Mouse (Mus musculus) hindbrain, embryonic 10.5 days (tissue): Measurements from ENCODE around the gene Manf. TPM values are rescaled to one million over a fixed set of nuclear protein-coding genes. Genes with fewer than 3 reads are reported as not detected.
A peak's percentile ranks its signal among the peaks of the same experiment; 100 is the strongest.

ENCODE experiments used
- DNase-seq: peaks from one replicate; pipeline ENCODE4 v3.0.0-alpha.2; 2017; ENCODE audit warnings: low spot score
- H3K27ac ChIP-seq: fragments of 300-500 bp; sonication (generic); 2 replicates; pipeline ENCODE4 v1.5.1; 2016; ENCODE audit warnings: mild to moderate bottlenecking, moderate library complexity
- H3K27me3 ChIP-seq: fragments of 300-500 bp; sonication (generic); 2 replicates; pipeline ENCODE4 v1.6.1; 2016; ENCODE audit warnings: mild to moderate bottlenecking; ENCODE audit not compliant: poor library complexity, insufficient read depth, severe bottlenecking
- H3K36me3 ChIP-seq: fragments of 300-500 bp; sonication (generic); 2 replicates; pipeline ENCODE4 v1.6.1; 2016; ENCODE audit warnings: mild to moderate bottlenecking, moderate library complexity
- H3K4me1 ChIP-seq: fragments of 300-500 bp; sonication (generic); replicated peaks from 2 replicates; pipeline ENCODE4 v1.6.1; 2016; ENCODE audit warnings: mild to moderate bottlenecking
- H3K4me3 ChIP-seq: fragments of 300-500 bp; sonication (generic); 2 replicates; pipeline ENCODE4 v1.5.1; 2016; ENCODE audit warnings: mild to moderate bottlenecking, moderate library complexity
- H3K9me3 ChIP-seq: fragments of 300-500 bp; sonication (generic); 2 replicates; pipeline ENCODE4 v1.6.1; 2016; ENCODE audit warnings: mild to moderate bottlenecking, moderate library complexity
- WGBS: fragments of 180-500 bp; shearing (Covaris S2); methylation state at CpG from one replicate; pipeline ENCODE4 v1.1.7; 2016; 5-methylcytosine and 5-hydroxymethylcytosine counted together
- polyA plus RNA-seq: library from polyadenylated mRNA; unstranded; fragments of >200 nt; fragmentation: Nextera tagmentation; extraction: Ambion mirVana; gene quantifications from 2 replicates; pipeline ENCODE4 v1.2.1, GENCODE M21; 2016

Gene Manf
- 253 and 276 TPM in 2 replicates for polyA plus RNA-seq

- WGBS, result under 1% methylated on average over 59 of the region's 59 CpGs
- H3K4me3 ChIP-seq, result peak within 1 kb of the TSS; percentile 97
- no peaks in the 10 kb centered on the region for H3K27me3 ChIP-seq
- DNase-seq, result peak; percentile 98
- peak within 1 kb of the TSS; percentile 97 for H3K27ac ChIP-seq
- no peaks in the 10 kb centered on the region for H3K9me3 ChIP-seq
- H3K4me1 ChIP-seq, result peaks cover 54% of the 10 kb centered on the region
- H3K36me3 ChIP-seq, result peaks cover 38% of the 10 kb centered on the region
These were observed at the start of gene Manf for GRCm38 (mm10) chr9:106891829-106892551. Gene Manf, minus strand, starts transcription at chr9:106891979.

- DNase-seq, result no peak
- Histone ChIP-seq H3K9me3 (no peaks in the 10 kb centered on the region), H3K36me3 (peaks cover 7% of the 10 kb centered on the region; the same call in 1 of the 2 replicates), H3K27ac (no peak overlapping the region), H3K27me3 (no peaks in the 10 kb centered on the region), H3K4me3 (no peak overlapping the region), H3K4me1 (no peaks in the 10 kb centered on the region)
- WGBS, result 97% methylated on average over 1 of the region's 1 CpGs
These were observed 43.2 kb upstream of the Manf start for GRCm38 (mm10) chr9:106934998-106935397.

- no peaks in the 10 kb centered on the region for H3K27me3 ChIP-seq
- no peak overlapping the region for H3K27ac ChIP-seq
- no peaks in the 10 kb centered on the region for H3K36me3 ChIP-seq
- no peaks in the 10 kb centered on the region for H3K9me3 ChIP-seq
- WGBS, result 90% methylated on average over 6 of the region's 6 CpGs
- DNase-seq, result no peak
- no peak overlapping the region for H3K4me3 ChIP-seq
- no peaks in the 10 kb centered on the region for H3K4me1 ChIP-seq
These were observed 23.1 kb upstream of the Manf start for GRCm38 (mm10) chr9:106914878-106915277.

GRCm38 (mm10) chr9:106913759-106914158, 22.0 kb upstream of the Manf start:
- Histone ChIP-seq H3K4me1 (no peaks in the 10 kb centered on the region), H3K9me3 (no peaks in the 10 kb centered on the region), H3K36me3 (no peaks in the 10 kb centered on the region), H3K4me3 (no peak overlapping the region), H3K27ac (no peak overlapping the region), H3K27me3 (no peaks in the 10 kb centered on the region)
- DNase-seq, result no peak
- 26% methylated on average over 1 of the region's 1 CpGs for WGBS

DNA sequence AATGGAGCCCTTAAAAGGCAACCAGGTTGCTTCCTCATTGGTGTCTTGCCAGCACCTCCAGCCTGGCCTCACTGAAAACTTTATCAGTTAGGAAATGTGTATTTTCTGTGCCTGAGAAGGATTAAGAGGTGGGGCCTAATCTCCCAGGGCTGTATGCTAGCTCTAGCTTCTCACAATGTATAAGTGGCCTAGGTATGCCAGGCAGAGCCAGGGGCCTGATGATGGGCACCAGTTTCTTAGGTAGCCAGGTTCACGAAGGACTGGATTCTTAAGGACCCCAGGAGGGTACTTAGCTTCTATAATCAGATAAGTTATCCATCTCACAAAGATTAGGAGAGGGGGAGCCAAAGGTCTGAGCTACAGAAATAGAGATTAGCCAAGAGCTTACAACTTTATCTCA, 19.8 kb upstream of the Manf start:
- 71% methylated on average over 1 of the region's 1 CpGs for WGBS
- Histone ChIP-seq H3K27ac (no peak overlapping the region), H3K36me3 (no peaks in the 10 kb centered on the region; the same call in 1 of the 2 replicates), H3K27me3 (no peaks in the 10 kb centered on the region), H3K9me3 (no peaks in the 10 kb centered on the region), H3K4me1 (no peaks in the 10 kb centered on the region), H3K4me3 (no peak overlapping the region)
- no peak for DNase-seq

DNA sequence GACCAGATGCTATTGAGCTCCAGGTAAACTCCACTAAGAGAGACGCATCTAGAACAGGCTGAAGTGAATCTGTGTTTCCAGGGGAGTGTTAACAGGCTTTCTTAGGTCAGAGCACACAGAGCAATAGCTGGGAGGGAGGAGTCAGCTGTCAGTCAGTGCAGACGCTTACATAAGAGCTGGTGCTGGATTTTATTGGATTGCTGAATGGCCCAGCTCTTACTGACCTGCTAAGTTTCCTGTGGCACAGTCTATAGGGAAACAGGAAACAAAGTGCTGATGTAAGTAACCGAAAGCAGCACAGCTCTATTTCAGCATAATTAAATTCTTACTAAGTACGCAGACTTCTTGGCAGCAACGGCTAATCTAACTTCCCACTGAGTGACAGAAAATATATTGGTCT, 16.9 kb upstream of the Manf start:
- H3K4me1 ChIP-seq, result no peaks in the 10 kb centered on the region
- H3K27ac ChIP-seq, result no peak overlapping the region
- H3K4me3 ChIP-seq, result no peak overlapping the region
- no peaks in the 10 kb centered on the region for H3K9me3 ChIP-seq
- no peaks in the 10 kb centered on the region; the same call in 1 of the 2 replicates for H3K36me3 ChIP-seq
- no peaks in the 10 kb centered on the region for H3K27me3 ChIP-seq
- 61% methylated on average over 5 of the region's 5 CpGs for WGBS
- no peak for DNase-seq

DNA sequence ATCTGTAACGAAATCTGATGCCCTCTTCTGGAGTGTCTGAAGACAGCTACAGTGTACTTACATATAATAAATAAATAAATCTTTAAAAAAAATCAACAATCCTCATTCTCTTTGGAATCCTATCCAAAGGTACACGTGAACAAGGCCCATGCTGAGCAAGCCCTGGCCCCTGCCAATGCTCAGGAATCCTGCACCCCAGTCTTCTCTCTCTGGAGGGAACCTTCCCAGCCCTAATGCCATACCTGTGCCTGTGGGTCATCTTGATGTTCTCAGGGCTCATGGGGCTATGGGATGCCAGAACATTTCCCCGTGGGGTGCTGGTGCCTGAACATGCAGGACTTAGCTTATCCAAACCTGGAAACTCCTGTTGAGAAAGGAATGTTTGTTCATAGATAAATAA, 16.4 kb upstream of the Manf start:
- H3K36me3 ChIP-seq, result no peaks in the 10 kb centered on the region; the same call in 1 of the 2 replicates
- no peak overlapping the region for H3K27ac ChIP-seq
- no peaks in the 10 kb centered on the region for H3K27me3 ChIP-seq
- no peak for DNase-seq
- H3K4me1 ChIP-seq, result no peaks in the 10 kb centered on the region
- H3K9me3 ChIP-seq, result no peaks in the 10 kb centered on the region
- 81% methylated on average over 3 of the region's 3 CpGs for WGBS
- H3K4me3 ChIP-seq, result no peak overlapping the region

GRCm38 (mm10) chr9:106906597-106906996, 14.8 kb upstream of the Manf start:
- Histone ChIP-seq H3K4me3 (no peak overlapping the region), H3K9me3 (no peaks in the 10 kb centered on the region), H3K36me3 (no peaks in the 10 kb centered on the region; the same call in 1 of the 2 replicates), H3K27me3 (no peaks in the 10 kb centered on the region), H3K27ac (no peak overlapping the region), H3K4me1 (no peaks in the 10 kb centered on the region)
- DNase-seq, result no peak
- 91% methylated on average over 8 of the region's 8 CpGs for WGBS

DNA sequence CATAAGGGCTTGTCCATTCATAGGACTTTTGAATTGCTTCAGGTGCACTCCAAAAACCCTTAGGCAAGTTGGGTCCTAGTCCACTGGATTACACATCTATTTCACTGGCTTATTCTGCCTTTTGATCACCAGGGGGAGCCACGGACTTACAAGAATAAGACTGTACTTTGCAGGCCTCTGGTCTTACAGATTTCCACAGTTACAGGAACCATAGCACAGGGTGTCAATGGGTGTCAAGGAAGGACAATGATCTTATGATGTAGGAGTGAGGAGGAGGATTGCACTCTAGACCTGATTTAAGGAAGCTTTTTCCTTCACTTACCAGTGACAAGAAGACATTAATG, 12.0 kb upstream of the Manf start:
- Histone ChIP-seq H3K27me3 (no peaks in the 10 kb centered on the region), H3K4me3 (no peak overlapping the region), H3K4me1 (no peaks in the 10 kb centered on the region), H3K27ac (no peak overlapping the region), H3K36me3 (no peaks in the 10 kb centered on the region; the same call in 1 of the 2 replicates), H3K9me3 (no peaks in the 10 kb centered on the region)
- no peak for DNase-seq
- WGBS, result 23% methylated on average over 1 of the region's 1 CpGs

DNA sequence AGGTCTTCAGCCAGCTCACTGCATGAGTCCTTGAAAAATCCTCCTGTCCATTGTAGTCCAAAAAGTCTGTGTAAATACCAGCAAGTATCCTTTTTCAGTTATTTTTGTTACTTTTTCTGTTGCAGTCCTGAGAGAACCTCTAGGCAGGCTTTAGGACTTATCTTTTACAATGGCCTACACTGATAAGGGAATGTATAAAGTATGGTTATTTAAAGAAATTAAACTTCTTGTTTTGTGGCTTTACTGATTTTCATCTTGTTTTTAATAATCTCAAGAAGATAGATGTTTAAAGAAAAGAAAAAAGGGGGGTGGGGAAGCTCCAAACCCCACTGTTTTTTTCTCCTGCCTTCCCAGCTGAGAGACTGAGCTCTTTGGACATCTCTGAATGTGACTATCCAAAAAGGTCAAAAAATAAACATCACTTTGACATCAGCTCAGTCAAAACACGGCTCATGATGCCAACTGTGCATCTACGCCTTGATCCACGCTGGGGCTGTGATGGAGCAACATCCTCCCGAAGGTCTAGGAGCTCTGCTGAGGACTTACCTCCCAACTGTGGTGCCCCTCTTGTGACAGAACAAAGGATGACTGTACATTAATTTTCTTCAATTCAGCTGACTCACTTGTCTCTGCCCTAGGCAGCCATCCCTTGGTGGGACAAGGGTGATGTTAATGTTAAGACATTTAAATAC, 11.5 kb upstream of the Manf start:
- 86% methylated on average over 4 of the region's 4 CpGs for WGBS
- H3K27me3 ChIP-seq, result no peaks in the 10 kb centered on the region
- no peaks in the 10 kb centered on the region; the same call in 1 of the 2 replicates for H3K36me3 ChIP-seq
- no peaks in the 10 kb centered on the region for H3K4me1 ChIP-seq
- H3K9me3 ChIP-seq, result no peaks in the 10 kb centered on the region
- no peak for DNase-seq
- no peak overlapping the region for H3K4me3 ChIP-seq
- H3K27ac ChIP-seq, result no peak overlapping the region

DNA sequence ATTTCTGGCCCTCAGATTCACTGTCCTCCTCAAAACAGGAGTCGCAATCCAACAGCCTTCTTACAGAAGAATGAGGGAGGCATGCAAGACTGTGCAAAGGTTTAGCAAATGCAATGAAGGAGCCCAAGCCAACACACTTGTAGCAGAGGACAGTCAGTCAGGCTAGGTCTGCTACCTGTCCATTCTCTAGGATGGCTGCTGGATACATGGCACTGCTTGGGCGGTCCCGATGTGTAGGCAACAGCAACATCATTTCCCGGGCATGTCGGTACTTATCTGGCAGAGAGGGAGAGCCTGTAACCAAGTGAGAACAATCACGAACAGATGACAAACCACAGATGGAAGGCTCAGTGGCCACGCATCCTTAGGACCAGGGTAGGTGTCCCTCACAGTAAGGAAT, 9.8 kb upstream of the Manf start:
- Histone ChIP-seq H3K4me3 (no peak overlapping the region), H3K27me3 (no peaks in the 10 kb centered on the region), H3K4me1 (no peaks in the 10 kb centered on the region), H3K36me3 (peaks cover under 1% of the 10 kb centered on the region; the same call in 1 of the 2 replicates), H3K27ac (no peak overlapping the region), H3K9me3 (no peaks in the 10 kb centered on the region)
- 92% methylated on average over 7 of the region's 7 CpGs for WGBS
- DNase-seq, result no peak

- Histone ChIP-seq H3K4me3 (no peak overlapping the region), H3K27me3 (no peaks in the 10 kb centered on the region), H3K27ac (no peak overlapping the region), H3K4me1 (no peaks in the 10 kb centered on the region), H3K9me3 (no peaks in the 10 kb centered on the region), H3K36me3 (peaks cover 2% of the 10 kb centered on the region; the same call in 1 of the 2 replicates)
- WGBS, result 87% methylated on average over 1 of the region's 1 CpGs
- DNase-seq, result no peak
These were observed 7.1 kb upstream of the Manf start for GRCm38 (mm10) chr9:106898901-106899300.

DNA sequence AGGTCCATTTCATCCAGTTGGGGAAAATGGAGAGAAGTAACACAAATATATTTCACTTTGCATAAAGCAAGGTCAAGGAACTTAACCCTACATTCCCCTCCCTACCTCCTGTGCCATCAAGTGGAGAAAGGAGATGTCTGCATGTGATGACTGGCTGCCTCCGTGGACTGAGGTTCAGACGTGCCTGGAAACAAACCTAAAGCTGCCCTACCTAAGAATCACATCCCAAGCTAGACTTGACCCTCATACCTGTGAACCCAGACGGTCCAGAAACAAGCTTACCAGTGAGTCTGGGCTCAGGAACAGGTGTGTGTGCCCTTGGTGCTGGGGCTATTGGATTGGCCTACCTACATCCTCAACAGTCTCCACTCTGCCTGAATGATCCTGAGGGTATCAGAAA, 1.5 kb upstream of the Manf start:
- Histone ChIP-seq H3K27me3 (no peaks in the 10 kb centered on the region), H3K27ac (peak overlapping the region; percentile 97; the same call in 1 of the 2 replicates), H3K4me3 (peak overlapping the region; percentile 97), H3K4me1 (peaks cover 40% of the 10 kb centered on the region), H3K36me3 (peaks cover 28% of the 10 kb centered on the region), H3K9me3 (no peaks in the 10 kb centered on the region)
- 45% methylated on average over 3 of the region's 3 CpGs for WGBS
- no peak for DNase-seq
